Mouse (Mus musculus) CH12.LX (cell line): Measurements from ENCODE around the gene Syne3.

Experiments
- CHD2 ChIP-seq: IDR thresholded peaks from 2 replicates; pipeline ENCODE4 v1.6.1; 2011; ENCODE audit warnings: low read length, improper control_type of control experiment
- CTCF ChIP-seq, 2 experiments: IDR thresholded peaks in 1 of 2; conservative IDR thresholded peaks in 1 of 2; 2 replicates each; pipeline ENCODE4 v1.5.1; 2011 to 2012; ENCODE audit warnings: low read depth in 2 of 2, low read length in 2 of 2, improper control_type of control experiment in 1 of 2, inconsistent platforms in 1 of 2, mild to moderate bottlenecking in 1 of 2, moderate library complexity in 1 of 2
- ELF1 ChIP-seq: IDR thresholded peaks from 2 replicates; pipeline ENCODE4 v1.6.1; 2014; ENCODE audit warnings: low read depth, mild to moderate bottlenecking, inconsistent platforms, low read length, improper control_type of control experiment
- EP300 ChIP-seq: IDR thresholded peaks from 2 replicates; pipeline ENCODE4 v1.6.1; 2011; ENCODE audit warnings: low read length, improper control_type of control experiment
- HCFC1 ChIP-seq: IDR thresholded peaks from 2 replicates; pipeline ENCODE4 v1.6.1; 2012; ENCODE audit warnings: low read depth, mild to moderate bottlenecking, inconsistent platforms, low read length, improper control_type of control experiment
- MAX ChIP-seq: IDR thresholded peaks from 2 replicates; pipeline ENCODE4 v1.6.1; 2011; ENCODE audit warnings: low read length, improper control_type of control experiment
- MXI1 ChIP-seq: IDR thresholded peaks from 2 replicates; pipeline ENCODE4 v1.6.1; 2011; ENCODE audit warnings: mild to moderate bottlenecking, low read depth, low read length, improper control_type of control experiment
- POLR2A ChIP-seq: IDR thresholded peaks from 2 replicates; pipeline ENCODE4 v1.6.1; 2011; ENCODE audit warnings: low read depth, mild to moderate bottlenecking, improper control_type of control experiment, low read length
- RCOR1 ChIP-seq: conservative IDR thresholded peaks from 2 replicates; pipeline ENCODE4 v1.6.1; 2012; ENCODE audit warnings: low read depth, mild to moderate bottlenecking, inconsistent platforms, low read length, improper control_type of control experiment
- SMC3 ChIP-seq: IDR thresholded peaks from 2 replicates; pipeline ENCODE4 v1.6.1; 2011; ENCODE audit warnings: low read depth, low read length, improper control_type of control experiment
- ZNF384 ChIP-seq: IDR thresholded peaks from 2 replicates; pipeline ENCODE4 v1.6.1; 2012; ENCODE audit warnings: low read depth, low read length, improper control_type of control experiment, inconsistent platforms

- TF ChIP-seq CTCF (conservative IDR thresholded peaks at IDR 0.05 in 1 of 2, IDR thresholded peaks at IDR 0.05 in 1 of 2; ENCODE audit: low read depth in 2 of 2, low read length in 2 of 2) (peak in 1 of 2 experiments; percentile 54; a peak in 2 of 4 replicates), HCFC1 (no peak), CHD2 (no peak), POLR2A (no peak), ELF1 (no peak), SMC3 (peak; percentile 6; the same call in 1 of the 2 replicates), ZNF384 (no peak), RCOR1 (no peak), MXI1 (no peak), EP300 (no peak), MAX (no peak)
These were observed 76.4 kb downstream of the Syne3 start for GRCm38 (mm10) chr12:104933217-104933616.
